Mouse (Mus musculus) embryonic facial prominence, embryonic 12.5 days (tissue): ENCODE measurements around the gene Rapgef3. TPM values are rescaled to one million over a fixed set of nuclear protein-coding genes. Genes with fewer than 3 reads are reported as not detected.

Experiments
- ATAC-seq: fragments of 200-750 bp; cut with Nextera tagmentation; 2 replicates; pipeline ENCODE4 v1.8.0; 2017; ENCODE audit not compliant: insufficient number of reproducible peaks, insufficient read depth, low FRiP score, low TSS enrichment
- H3K27ac ChIP-seq: fragments of 300-500 bp; sonication (generic); 2 replicates; pipeline ENCODE4 v1.5.1; 2016; ENCODE audit warnings: mild to moderate bottlenecking
- H3K27me3 ChIP-seq: fragments of 300-500 bp; sonication (generic); 2 replicates; pipeline ENCODE4 v1.6.1; 2016; ENCODE audit warnings: mild to moderate bottlenecking, moderate library complexity
- H3K36me3 ChIP-seq: fragments of 300-500 bp; sonication (generic); 2 replicates; pipeline ENCODE4 v1.6.1; 2016; ENCODE audit warnings: mild to moderate bottlenecking
- H3K4me1 ChIP-seq: fragments of 300-500 bp; sonication (generic); 2 replicates; pipeline ENCODE4 v1.6.1; 2016
- H3K4me2 ChIP-seq: fragments of 300-500 bp; sonication (generic); replicated peaks from 2 replicates; pipeline ENCODE4 v1.6.1; 2016; ENCODE audit warnings: mild to moderate bottlenecking, moderate library complexity
- H3K4me3 ChIP-seq: fragments of 300-500 bp; sonication (generic); 2 replicates; pipeline ENCODE4 v1.5.1; 2016; ENCODE audit warnings: mild to moderate bottlenecking
- H3K9ac ChIP-seq: fragments of 300-500 bp; sonication (generic); 2 replicates; pipeline ENCODE4 v1.6.1; 2016; ENCODE audit warnings: mild to moderate bottlenecking, moderate library complexity
- H3K9me3 ChIP-seq: fragments of 300-500 bp; sonication (generic); 2 replicates; pipeline ENCODE4 v1.6.1; 2016; ENCODE audit warnings: mild to moderate bottlenecking, moderate library complexity
- WGBS: fragments of 180-500 bp; shearing (Covaris S2); methylation state at CpG from one replicate; pipeline ENCODE4 v1.1.7; 2016; 5-methylcytosine and 5-hydroxymethylcytosine counted together
- polyA plus RNA-seq: library from polyadenylated mRNA; unstranded; fragments of >200 nt; fragmentation: Nextera tagmentation; extraction: Ambion mirVana; gene quantifications from 2 replicates; pipeline ENCODE4 v1.2.1, GENCODE M21; 2016

Gene Rapgef3
- polyA plus RNA-seq, 1 experiment from 2014 or later = 10.5 TPM

GRCm38 (mm10) chr15:97808532-97808931 is 40.8 kb upstream of the Rapgef3 start:
- Histone ChIP-seq H3K36me3 (peaks cover 61% of the 10 kb centered on the region), H3K27ac (no peak overlapping the region), H3K27me3 (no peaks in the 10 kb centered on the region), H3K4me1 (peaks cover 11% of the 10 kb centered on the region), H3K9ac (no peak overlapping the region), H3K4me2 (no peak overlapping the region), H3K4me3 (no peak overlapping the region), H3K9me3 (no peaks in the 10 kb centered on the region)
- 81% methylated on average over 14 of the region's 14 CpGs for WGBS
- no peak for ATAC-seq

DNA sequence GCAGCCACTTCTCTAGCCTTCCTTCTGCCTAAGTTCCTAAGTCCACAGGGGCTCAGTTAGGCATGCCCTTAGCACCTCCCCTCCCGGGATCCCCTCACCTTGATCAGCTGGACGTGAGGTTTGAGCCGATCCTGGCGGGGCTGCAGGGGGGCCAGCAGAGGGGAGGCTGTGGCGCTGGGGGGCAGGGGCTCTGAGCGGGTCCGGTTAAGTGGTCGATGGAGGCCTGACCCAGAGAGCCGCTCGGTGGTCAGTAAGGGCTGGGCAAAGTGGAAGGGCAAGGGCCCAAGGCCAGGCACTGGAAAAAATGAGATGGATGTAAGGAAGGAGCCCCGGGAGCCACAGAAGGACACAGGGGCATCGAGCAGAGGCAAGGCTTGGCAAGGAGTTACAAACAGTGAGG is 40.1 kb upstream of the Rapgef3 start:
- ATAC-seq = no peak
- Histone ChIP-seq H3K4me3 (no peak overlapping the region), H3K4me2 (no peak overlapping the region), H3K27ac (no peak overlapping the region), H3K9me3 (no peaks in the 10 kb centered on the region), H3K4me1 (peaks cover 6% of the 10 kb centered on the region; the same call in 1 of the 2 replicates), H3K36me3 (peaks cover 61% of the 10 kb centered on the region), H3K27me3 (no peaks in the 10 kb centered on the region), H3K9ac (no peak overlapping the region)
- 82% methylated on average over 12 of the region's 12 CpGs for WGBS

- Histone ChIP-seq H3K4me3 (peak overlapping the region; percentile 11; the same call in 1 of the 2 replicates), H3K4me2 (peak overlapping the region; percentile 17; the same call in 1 of the 2 replicates), H3K36me3 (peaks cover 71% of the 10 kb centered on the region), H3K27me3 (no peaks in the 10 kb centered on the region), H3K9me3 (no peaks in the 10 kb centered on the region), H3K4me1 (peaks cover 5% of the 10 kb centered on the region; the same call in 1 of the 2 replicates), H3K27ac (no peak overlapping the region), H3K9ac (no peak overlapping the region)
- 23% methylated on average over 13 of the region's 13 CpGs for WGBS
- ATAC-seq = peak; percentile 25; the same call in 1 of the 2 replicates
Observed at GRCm38 (mm10) chr15:97802575-97802974, 34.8 kb upstream of the Rapgef3 start.

- H3K4me1 ChIP-seq = peaks cover 5% of the 10 kb centered on the region; the same call in 1 of the 2 replicates
- H3K4me2 ChIP-seq = no peak overlapping the region
- no peak overlapping the region for H3K9ac ChIP-seq
- H3K27me3 ChIP-seq = no peaks in the 10 kb centered on the region
- H3K9me3 ChIP-seq = no peaks in the 10 kb centered on the region
- no peak overlapping the region for H3K27ac ChIP-seq
- H3K4me3 ChIP-seq = no peak overlapping the region
- 81% methylated on average over 7 of the region's 7 CpGs for WGBS
- ATAC-seq = no peak
- peaks cover 70% of the 10 kb centered on the region for H3K36me3 ChIP-seq
Observed at GRCm38 (mm10) chr15:97801811-97802210, 34.0 kb upstream of the Rapgef3 start.

DNA sequence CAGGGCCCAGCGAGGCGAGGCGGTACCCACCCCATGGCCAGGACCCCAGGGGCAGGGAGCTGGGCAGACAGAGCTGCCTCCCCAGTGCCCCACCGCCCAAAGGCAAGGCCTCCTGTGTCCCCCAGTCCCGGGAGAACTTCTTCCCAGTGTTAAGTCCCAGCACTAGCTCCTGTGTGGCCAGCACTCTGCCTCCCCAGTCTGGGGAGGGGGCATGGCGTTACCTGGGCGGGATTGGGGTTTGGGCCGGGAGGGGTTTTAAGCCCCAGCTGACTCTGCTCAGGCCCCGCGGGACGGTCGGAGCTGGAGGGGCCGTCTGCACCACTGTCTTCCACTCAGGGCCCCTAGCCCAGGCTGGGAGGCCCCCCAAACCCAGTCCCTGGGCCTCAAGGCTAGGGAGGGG is 33.1 kb upstream of the Rapgef3 start:
- ATAC-seq = no peak
- H3K9me3 ChIP-seq = no peaks in the 10 kb centered on the region
- peaks cover 5% of the 10 kb centered on the region; the same call in 1 of the 2 replicates for H3K4me1 ChIP-seq
- no peak overlapping the region for H3K27ac ChIP-seq
- H3K9ac ChIP-seq = no peak overlapping the region
- peaks cover 73% of the 10 kb centered on the region for H3K36me3 ChIP-seq
- WGBS = 84% methylated on average over 13 of the region's 13 CpGs
- no peak overlapping the region for H3K4me2 ChIP-seq
- H3K27me3 ChIP-seq = no peaks in the 10 kb centered on the region
- no peak overlapping the region for H3K4me3 ChIP-seq

GRCm38 (mm10) chr15:97799446-97799845 is 31.7 kb upstream of the Rapgef3 start:
- no peak overlapping the region for H3K27ac ChIP-seq
- peaks cover 5% of the 10 kb centered on the region; the same call in 1 of the 2 replicates for H3K4me1 ChIP-seq
- no peak overlapping the region for H3K9ac ChIP-seq
- WGBS = 88% methylated on average over 11 of the region's 11 CpGs
- no peaks in the 10 kb centered on the region for H3K27me3 ChIP-seq
- no peak overlapping the region for H3K4me2 ChIP-seq
- no peaks in the 10 kb centered on the region for H3K9me3 ChIP-seq
- no peak for ATAC-seq
- H3K36me3 ChIP-seq = peaks cover 80% of the 10 kb centered on the region
- H3K4me3 ChIP-seq = no peak overlapping the region

DNA sequence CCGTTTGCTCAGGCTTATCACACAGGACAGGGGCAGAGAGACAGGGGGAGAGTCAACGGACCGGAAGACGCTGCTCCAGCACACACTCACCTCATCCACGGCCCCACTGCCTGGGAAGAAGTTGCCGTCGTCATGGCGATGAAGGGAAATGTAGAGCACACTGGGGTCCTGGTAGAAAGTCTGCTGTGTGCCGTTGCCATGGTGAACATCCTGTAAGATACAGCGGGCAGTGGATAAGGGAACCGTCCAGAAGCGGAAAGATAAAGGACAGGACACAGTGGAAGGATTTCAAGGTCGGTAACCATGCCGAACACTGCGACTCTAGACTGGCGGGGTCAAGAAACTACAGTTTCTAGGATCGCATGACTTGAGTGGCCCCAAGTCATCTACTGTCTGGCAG is 30.4 kb upstream of the Rapgef3 start:
- H3K9ac ChIP-seq = no peak overlapping the region
- H3K4me1 ChIP-seq = peaks cover 5% of the 10 kb centered on the region; the same call in 1 of the 2 replicates
- WGBS = 81% methylated on average over 17 of the region's 17 CpGs
- no peaks in the 10 kb centered on the region for H3K27me3 ChIP-seq
- peaks cover 93% of the 10 kb centered on the region for H3K36me3 ChIP-seq
- H3K4me2 ChIP-seq = no peak overlapping the region
- no peaks in the 10 kb centered on the region for H3K9me3 ChIP-seq
- H3K4me3 ChIP-seq = no peak overlapping the region
- ATAC-seq = no peak
- no peak overlapping the region for H3K27ac ChIP-seq

GRCm38 (mm10) chr15:97796674-97797310 is 29.0 kb upstream of the Rapgef3 start:
- Histone ChIP-seq H3K36me3 (peaks cover 96% of the 10 kb centered on the region), H3K9ac (no peak overlapping the region), H3K27ac (no peak overlapping the region), H3K4me2 (no peak overlapping the region), H3K27me3 (no peaks in the 10 kb centered on the region), H3K4me1 (no peaks in the 10 kb centered on the region), H3K4me3 (no peak overlapping the region), H3K9me3 (no peaks in the 10 kb centered on the region)
- ATAC-seq = no peak
- 94% methylated on average over 17 of the region's 17 CpGs for WGBS

DNA sequence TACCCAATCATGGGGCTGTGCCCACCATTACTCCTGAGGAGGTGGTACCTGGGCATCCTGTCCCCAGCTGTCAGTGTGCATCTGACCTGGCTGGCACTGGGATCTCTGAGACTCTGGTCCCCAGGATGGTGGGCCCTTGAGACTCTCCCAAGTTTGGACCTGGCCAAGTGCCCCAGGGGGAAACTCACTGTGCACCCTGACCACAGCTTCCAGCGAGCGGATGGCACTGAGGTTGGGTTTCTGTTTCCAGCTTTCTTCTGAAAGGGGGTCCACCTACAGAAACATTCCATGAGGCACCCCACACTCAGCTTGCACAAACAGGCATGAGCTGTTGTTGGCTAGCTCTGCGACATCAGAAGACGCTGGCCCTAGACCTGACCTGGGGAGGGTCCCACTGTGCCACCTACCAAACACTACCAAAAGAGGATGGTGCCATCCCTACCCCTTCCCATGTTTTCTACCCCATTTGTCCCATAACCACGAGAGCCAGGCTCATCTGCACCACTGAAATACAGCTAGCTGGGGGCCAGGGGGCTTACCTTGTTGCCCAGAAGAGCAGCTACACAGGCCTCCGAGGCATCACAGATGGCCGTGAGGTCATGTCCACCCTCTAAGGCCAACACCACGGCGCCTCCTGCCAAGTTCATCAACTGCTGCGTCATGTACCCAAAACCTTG is 27.9 kb upstream of the Rapgef3 start:
- Histone ChIP-seq H3K4me1 (no peaks in the 10 kb centered on the region), H3K27me3 (no peaks in the 10 kb centered on the region), H3K9ac (no peak overlapping the region), H3K9me3 (no peaks in the 10 kb centered on the region), H3K36me3 (peaks cover 89% of the 10 kb centered on the region), H3K4me3 (no peak overlapping the region), H3K27ac (no peak overlapping the region), H3K4me2 (no peak overlapping the region)
- 94% methylated on average over 10 of the region's 10 CpGs for WGBS
- ATAC-seq = no peak

DNA sequence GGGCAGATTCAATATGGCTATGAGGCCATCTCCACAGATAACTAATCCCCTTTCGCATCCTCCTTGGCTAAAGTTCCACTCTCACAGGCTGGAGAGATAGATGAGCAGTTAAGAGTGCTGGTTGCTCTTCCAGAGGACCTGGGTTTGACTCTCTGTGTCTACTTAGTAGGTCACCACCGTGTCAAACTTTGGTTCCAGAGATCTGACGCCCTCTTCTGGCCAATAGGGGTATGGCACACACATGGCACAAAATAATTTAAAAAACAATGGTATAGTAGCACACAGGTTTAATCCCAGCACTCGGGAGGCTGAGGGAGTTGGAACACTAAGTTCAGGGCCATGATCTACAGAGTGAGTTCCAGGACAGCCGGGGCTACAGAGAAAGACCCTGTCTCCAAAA is 26.5 kb upstream of the Rapgef3 start:
- ATAC-seq = no peak
- Histone ChIP-seq H3K27me3 (no peaks in the 10 kb centered on the region), H3K4me1 (no peaks in the 10 kb centered on the region), H3K27ac (no peak overlapping the region), H3K4me3 (no peak overlapping the region), H3K4me2 (no peak overlapping the region), H3K9me3 (no peaks in the 10 kb centered on the region), H3K36me3 (peaks cover 75% of the 10 kb centered on the region), H3K9ac (no peak overlapping the region)
- WGBS = 72% methylated on average over 5 of the region's 5 CpGs

DNA sequence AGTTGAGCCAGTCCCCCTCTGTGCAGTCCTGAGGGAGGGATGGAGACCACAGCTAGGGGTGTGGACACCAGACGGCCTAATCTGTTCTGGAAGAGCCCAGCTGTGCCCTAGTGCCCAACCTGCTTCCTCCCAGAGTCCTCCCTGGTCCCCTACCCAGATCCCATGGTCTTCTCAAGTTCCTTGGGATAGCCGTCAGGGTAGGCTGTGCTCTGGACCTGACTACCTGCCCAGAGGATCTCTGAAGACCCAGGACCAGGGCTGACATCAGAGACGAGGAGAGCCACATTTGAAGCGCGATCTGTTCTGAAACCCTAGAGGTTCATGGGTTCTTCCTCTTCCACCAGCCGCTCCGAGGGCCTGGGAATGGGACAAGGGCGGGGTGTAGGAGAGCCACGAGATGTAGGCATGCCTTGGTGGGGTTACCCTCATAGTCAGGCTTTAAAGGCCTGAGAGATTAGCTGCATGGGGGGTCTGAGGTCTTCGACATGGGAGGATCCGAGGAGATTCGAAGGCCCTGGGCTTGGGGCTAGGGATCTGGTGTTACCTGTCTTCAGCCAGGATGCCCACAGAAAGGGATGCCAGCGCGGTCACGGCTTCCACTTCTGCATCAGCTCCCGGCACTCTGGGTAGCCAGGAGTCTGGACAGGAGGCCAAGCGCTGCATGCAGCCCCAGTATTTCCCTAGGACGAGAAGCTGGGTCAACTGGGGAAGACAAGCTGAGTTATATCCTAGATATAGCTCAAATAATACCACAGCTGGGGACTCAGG is 25.8 kb upstream of the Rapgef3 start:
- peaks cover 70% of the 10 kb centered on the region for H3K36me3 ChIP-seq
- no peak for ATAC-seq
- 93% methylated on average over 18 of the region's 18 CpGs for WGBS

More for the DNA sequence above, 25.8 kb upstream of the Rapgef3 start:
- no peak overlapping the region for H3K4me2 ChIP-seq
- H3K4me3 ChIP-seq = no peak overlapping the region
- no peaks in the 10 kb centered on the region for H3K4me1 ChIP-seq
- no peaks in the 10 kb centered on the region for H3K27me3 ChIP-seq
- H3K27ac ChIP-seq = no peak overlapping the region
- no peaks in the 10 kb centered on the region for H3K9me3 ChIP-seq
- no peak overlapping the region for H3K9ac ChIP-seq
